Mouse (Mus musculus) cerebellum, adult 2 months (tissue): ENCODE data around the gene Vip. TPM values are rescaled to one million over a fixed set of nuclear protein-coding genes. Genes with fewer than 3 reads are reported as not detected.

Source experiments
- DNase-seq, 2 experiments: peaks; one replicate each; pipeline ENCODE4 v3.0.0; 2021
- H3K27ac ChIP-seq: fragments of 200-500 bp; 2 replicates; pipeline ENCODE4 v1.5.1; 2012; ENCODE audit warnings: low read length, control low read depth, inconsistent platforms; ENCODE audit not compliant: insufficient read depth
- H3K27me3 ChIP-seq: fragments of 200-500 bp; 2 replicates; pipeline ENCODE4 v1.6.1; 2012; ENCODE audit warnings: inconsistent platforms, mild to moderate bottlenecking, low read length, moderate library complexity; ENCODE audit not compliant: control insufficient read depth, insufficient read depth
- H3K4me1 ChIP-seq: fragments of 200-500 bp; 2 replicates; pipeline ENCODE4 v1.6.1; 2011; ENCODE audit warnings: low read length; ENCODE audit not compliant: control insufficient read depth, insufficient read depth
- H3K4me3 ChIP-seq: fragments of 200-500 bp; replicated peaks from 2 replicates; pipeline ENCODE3; 2011; ENCODE audit warnings: mild to moderate bottlenecking, low read depth, low read length, control low read depth; ENCODE audit not compliant: insufficient read depth
- CTCF ChIP-seq: fragments of 200-500 bp; IDR thresholded peaks from 2 replicates; pipeline ENCODE4 v1.5.1; 2011; ENCODE audit warnings: low read depth, mild to moderate bottlenecking, control low read depth, low read length, moderate library complexity, borderline replicate concordance; ENCODE audit not compliant: insufficient read depth
- POLR2A ChIP-seq: fragments of 200-500 bp; IDR thresholded peaks from 2 replicates; pipeline ENCODE4 v1.6.1; 2011; ENCODE audit warnings: low read length, control low read depth, borderline replicate concordance; ENCODE audit not compliant: insufficient read depth
- WGBS: fragments of 180-500 bp; shearing (Covaris S2); methylation state at CpG from one replicate; pipeline ENCODE4 v1.1.7; 2018; 5-methylcytosine and 5-hydroxymethylcytosine counted together
- polyA plus RNA-seq: library from polyadenylated mRNA; depleted of rRNA; stranded (reverse); fragments of >200 nt; gene quantifications from 2 replicates; pipeline ENCODE4 v1.2.3, GENCODE M21; 2012; rRNA removed

Vip gene
- polyA plus RNA-seq, 1 experiment: 3.7 TPM

- TF ChIP-seq CTCF (no peak), POLR2A (no peak)
- DNase-seq: no peak
- Histone ChIP-seq H3K27ac (no peak overlapping the region), H3K27me3 (no peaks in the 10 kb centered on the region), H3K4me1 (no peaks in the 10 kb centered on the region), H3K4me3 (no peak overlapping the region)
- 67% methylated on average over 6 of the region's 6 CpGs for WGBS
Observed at GRCm38 (mm10) chr10:5685608-5686007, 46.6 kb downstream of the Vip start.

DNA sequence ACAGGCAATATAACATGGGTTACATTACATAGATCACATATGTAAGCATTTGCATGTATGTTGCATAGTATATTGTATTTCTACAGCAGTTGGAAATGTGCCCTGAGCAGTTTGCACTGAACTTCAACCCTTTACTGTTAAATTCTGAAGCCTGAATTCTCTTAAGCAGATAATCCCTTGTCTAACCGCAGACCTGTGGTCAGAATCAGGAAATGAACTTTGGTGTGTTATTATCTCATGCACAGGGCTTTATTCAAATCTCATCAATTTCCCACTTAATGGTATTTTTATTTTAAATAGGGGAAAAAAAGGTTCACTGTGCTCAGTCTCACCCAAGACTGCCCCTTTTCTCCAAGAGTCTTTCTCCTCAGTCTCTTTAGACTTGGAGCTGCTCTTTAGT is 55.3 kb downstream of the Vip start:
- Histone ChIP-seq H3K4me1 (no peaks in the 10 kb centered on the region), H3K27me3 (no peaks in the 10 kb centered on the region), H3K27ac (no peak overlapping the region), H3K4me3 (no peak overlapping the region)
- no peak for DNase-seq
- WGBS: 86% methylated on average over 1 of the region's 1 CpGs
- TF ChIP-seq POLR2A: no peak
- TF ChIP-seq CTCF: no peak

Other genes starting within 250 kb of the Vip start
- gene Syne1, start 87.7 kb upstream of the Vip start, polyA plus RNA-seq: 295 and 355 TPM in 2 replicates
- 0.44 and 0.64 TPM in 2 replicates for gene Myct1, start 45.4 kb upstream of the Vip start, polyA plus RNA-seq
- 3.8 and 5.0 TPM in 2 replicates for gene Fbxo5, start 166.4 kb downstream of the Vip start, polyA plus RNA-seq
- gene Mtrf1l, start 184.7 kb downstream of the Vip start, polyA plus RNA-seq: 5.8 and 7.0 TPM in 2 replicates